Mouse (Mus musculus): ENCODE measurements at regions not wholly inside any gene's neighbourhood (a gene's known extent, or its start where the extent isn't known, plus 50 kb on each side); places are given as distances from the start of the nearest gene placed in this dataset.

DNA sequence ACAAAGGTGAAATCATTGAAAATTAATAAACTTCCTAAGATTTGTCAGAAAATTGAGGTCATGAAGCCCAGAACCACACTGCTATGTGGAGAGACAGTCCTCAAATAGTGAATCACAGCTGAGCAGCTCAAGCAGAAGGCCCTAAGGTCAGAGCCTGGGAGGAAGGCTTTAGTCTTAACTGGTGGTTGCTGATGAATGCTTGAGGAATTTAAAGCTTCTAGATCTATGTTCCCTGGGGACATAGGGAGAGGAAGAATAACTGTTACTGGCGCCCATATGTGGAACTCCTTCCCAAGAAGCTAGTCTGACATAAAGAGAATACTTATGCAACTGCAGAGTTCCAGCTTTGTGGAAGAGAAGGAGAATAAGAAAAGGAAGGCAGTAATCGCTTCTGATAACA is 919.5 kb downstream of the D3Ertd751e start:
- ATAC-seq (ENCODE audit: low FRiP score) (no peak), DNase-seq (ENCODE audit: low spot score, missing footprints) (no peak)
- Histone ChIP-seq H3K4me2 (no peak overlapping the region), H3K4me3 (ENCODE audit: low read depth, low read length) (no peak overlapping the region), H3K9ac (ENCODE audit: low read length) (no peak overlapping the region), H3K27me3 (ENCODE audit: control insufficient read depth, insufficient read depth, low read length) (no peaks in the 10 kb centered on the region), H3K27ac (ENCODE audit: low read depth, low read length) (no peak overlapping the region), H3K36me3 (ENCODE audit: control insufficient read depth, insufficient read depth, low read length) (no peaks in the 10 kb centered on the region), H3K4me1 (ENCODE audit: control insufficient read depth, insufficient read depth, low read length) (no peaks in the 10 kb centered on the region), H3K9me3 (ENCODE audit: control insufficient read depth, low read length) (no peaks in the 10 kb centered on the region)
- 86% methylated on average over 2 of the region's 2 CpGs for WGBS

DNA sequence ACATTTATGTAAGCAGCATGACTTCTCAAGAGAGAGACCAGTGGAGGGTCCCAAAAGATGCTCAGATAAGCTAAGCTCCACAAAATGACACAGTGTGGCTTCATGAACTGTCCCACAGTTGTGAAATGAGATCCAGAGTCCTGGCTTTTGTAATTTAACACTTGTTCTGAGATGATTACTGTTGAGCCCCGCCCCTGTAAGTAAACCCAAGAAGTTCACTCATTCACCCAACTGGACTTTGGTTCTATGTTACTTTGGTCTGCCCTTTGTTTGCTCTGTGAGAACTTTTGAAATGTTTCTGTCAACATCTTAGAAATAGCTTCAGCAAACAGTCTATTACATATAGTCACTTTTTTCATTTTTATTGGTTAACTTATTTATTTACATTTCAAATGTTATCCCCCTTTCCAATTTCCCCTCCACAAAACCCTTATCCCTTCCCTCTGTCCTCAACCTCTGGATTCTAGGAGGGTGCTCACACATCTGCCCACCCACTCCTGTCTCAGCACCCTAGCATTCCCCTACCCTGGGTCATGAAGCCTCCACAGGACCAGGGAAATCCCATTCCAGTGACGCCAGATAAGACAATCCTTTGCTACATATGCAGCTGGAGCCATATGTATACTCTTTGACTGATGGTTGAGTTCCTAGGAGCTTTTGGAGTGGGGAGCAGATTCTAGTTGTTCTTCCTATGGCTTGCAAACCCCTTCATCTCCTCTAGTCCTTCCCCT is 934.4 kb downstream of the D3Ertd751e start:
- DNase-seq (ENCODE audit: low spot score, missing footprints), result no peak
- Histone ChIP-seq H3K4me2 (no peak overlapping the region), H3K9me3 (ENCODE audit: control insufficient read depth, low read length) (no peaks in the 10 kb centered on the region), H3K27me3 (ENCODE audit: control insufficient read depth, insufficient read depth, low read length) (no peaks in the 10 kb centered on the region), H3K9ac (ENCODE audit: low read length) (no peak overlapping the region), H3K27ac (ENCODE audit: low read depth, low read length) (no peak overlapping the region), H3K4me1 (ENCODE audit: control insufficient read depth, insufficient read depth, low read length) (no peaks in the 10 kb centered on the region), H3K36me3 (ENCODE audit: control insufficient read depth, insufficient read depth, low read length) (no peaks in the 10 kb centered on the region), H3K4me3 (ENCODE audit: low read depth, low read length) (no peak overlapping the region)
- 77% methylated on average over 2 of the region's 2 CpGs for WGBS
- ATAC-seq (ENCODE audit: low FRiP score), result no peak

DNA sequence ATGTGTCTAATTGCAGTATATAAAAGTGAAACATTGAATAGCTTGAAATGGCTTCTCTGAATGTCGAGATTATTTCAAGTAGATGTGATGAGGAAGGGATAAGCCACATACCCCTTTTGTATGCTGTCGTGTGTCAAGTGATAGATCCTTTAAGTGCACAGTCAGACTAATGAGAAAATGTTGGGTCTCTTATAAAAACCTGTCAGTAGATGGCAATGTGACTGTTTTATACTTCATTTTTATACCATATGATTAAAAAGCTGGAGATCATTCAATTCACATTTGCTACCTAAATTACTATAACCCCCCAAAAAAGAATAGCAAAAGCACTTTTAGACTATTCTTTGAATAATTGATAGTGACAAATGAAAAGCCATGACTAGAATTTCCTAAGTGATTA is 952.3 kb downstream of the D3Ertd751e start:
- DNase-seq (ENCODE audit: low spot score, missing footprints), result no peak
- Histone ChIP-seq H3K27ac (ENCODE audit: low read depth, low read length) (no peak overlapping the region), H3K4me2 (no peak overlapping the region), H3K9ac (ENCODE audit: low read length) (no peak overlapping the region), H3K36me3 (ENCODE audit: control insufficient read depth, insufficient read depth, low read length) (no peaks in the 10 kb centered on the region), H3K4me1 (ENCODE audit: control insufficient read depth, insufficient read depth, low read length) (no peaks in the 10 kb centered on the region), H3K27me3 (ENCODE audit: control insufficient read depth, insufficient read depth, low read length) (no peaks in the 10 kb centered on the region), H3K4me3 (ENCODE audit: low read depth, low read length) (no peak overlapping the region), H3K9me3 (ENCODE audit: control insufficient read depth, low read length) (no peaks in the 10 kb centered on the region)
- ATAC-seq (ENCODE audit: low FRiP score), result no peak
- WGBS, result 70% methylated on average over 2 of the region's 2 CpGs

DNA sequence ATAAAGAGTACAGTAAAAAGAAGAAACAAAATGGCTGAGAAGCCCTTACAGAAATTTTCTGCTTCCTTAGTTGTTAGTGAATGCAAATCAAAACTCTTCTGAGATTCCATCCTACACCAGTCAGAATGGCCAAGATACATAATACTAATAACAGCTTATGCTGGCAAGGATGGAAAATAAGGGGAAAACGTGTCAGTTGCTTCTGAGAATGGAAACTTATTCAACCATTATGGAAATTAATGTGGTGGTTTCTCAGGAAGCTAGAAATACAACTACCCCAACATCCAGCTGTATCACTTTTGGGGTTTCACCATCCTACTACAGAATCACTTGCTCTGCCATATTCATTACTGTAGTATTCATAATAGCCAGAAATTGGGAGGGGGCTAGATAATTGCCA is 996.5 kb downstream of the D3Ertd751e start:
- no peaks in the 10 kb centered on the region for H3K36me3 ChIP-seq (ENCODE audit: control insufficient read depth, insufficient read depth, low read length)
- WGBS, result 25% methylated on average over 1 of the region's 1 CpGs
- no peaks in the 10 kb centered on the region for H3K4me1 ChIP-seq (ENCODE audit: control insufficient read depth, insufficient read depth, low read length)
- H3K9ac ChIP-seq (ENCODE audit: low read length), result no peak overlapping the region
- H3K9me3 ChIP-seq (ENCODE audit: control insufficient read depth, low read length), result no peaks in the 10 kb centered on the region
- H3K4me3 ChIP-seq (ENCODE audit: low read depth, low read length), result no peak overlapping the region
- no peak overlapping the region for H3K4me2 ChIP-seq
- DNase-seq (ENCODE audit: low spot score, missing footprints) (no peak), ATAC-seq (ENCODE audit: low FRiP score) (no peak)
- H3K27me3 ChIP-seq (ENCODE audit: control insufficient read depth, insufficient read depth, low read length), result no peaks in the 10 kb centered on the region
- no peak overlapping the region for H3K27ac ChIP-seq (ENCODE audit: low read depth, low read length)

DNA sequence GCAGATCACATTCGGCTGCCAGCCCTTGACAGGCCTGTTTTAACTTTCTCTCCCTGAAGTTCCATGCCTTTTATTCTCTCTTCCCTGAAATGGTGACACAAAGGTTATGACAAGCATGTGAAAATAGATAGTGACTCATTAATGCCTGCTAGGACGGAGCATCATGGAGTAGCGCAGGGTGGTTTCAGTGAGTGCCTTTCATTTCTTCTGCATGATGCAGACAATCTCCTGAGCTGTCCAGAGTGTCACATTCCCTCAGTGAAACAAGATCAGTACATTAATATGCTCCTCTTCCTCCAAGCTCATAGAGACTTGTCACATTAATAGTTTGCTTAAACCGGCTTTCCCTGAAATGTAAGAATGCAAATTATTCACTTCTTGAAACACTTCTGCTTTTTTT is 1010.7 kb downstream of the D3Ertd751e start:
- no peak overlapping the region for H3K9ac ChIP-seq (ENCODE audit: low read length)
- WGBS, result 77% methylated on average over 4 of the region's 4 CpGs
- no peak overlapping the region for H3K4me3 ChIP-seq (ENCODE audit: low read depth, low read length)

DNA sequence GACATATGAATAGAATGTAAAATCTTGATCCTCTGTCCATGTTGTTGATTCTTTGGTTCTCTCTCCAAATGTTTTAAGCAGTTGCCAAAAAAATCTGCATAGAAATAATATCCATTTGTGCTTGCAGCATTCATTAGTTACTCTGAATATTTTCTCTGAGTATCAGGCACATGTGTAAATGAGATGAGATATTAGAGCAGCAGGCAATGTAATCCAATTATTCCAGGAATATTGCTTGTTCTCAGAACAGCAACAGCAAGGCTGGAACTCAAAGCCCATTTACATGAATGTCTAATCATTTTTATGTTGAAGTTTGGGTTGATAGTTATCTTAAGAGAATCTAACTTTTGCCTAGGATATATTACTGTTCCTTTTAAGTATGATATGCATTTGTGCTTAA is 1014.9 kb downstream of the D3Ertd751e start:
- H3K4me2 ChIP-seq, result no peak overlapping the region
- H3K4me1 ChIP-seq (ENCODE audit: control insufficient read depth, insufficient read depth, low read length), result no peaks in the 10 kb centered on the region
- no peak overlapping the region for H3K27ac ChIP-seq (ENCODE audit: low read depth, low read length)
- no peak for DNase-seq (ENCODE audit: low spot score, missing footprints)
- H3K36me3 ChIP-seq (ENCODE audit: control insufficient read depth, insufficient read depth, low read length), result no peaks in the 10 kb centered on the region
- H3K9me3 ChIP-seq (ENCODE audit: control insufficient read depth, low read length), result no peaks in the 10 kb centered on the region
- H3K27me3 ChIP-seq (ENCODE audit: control insufficient read depth, insufficient read depth, low read length), result no peaks in the 10 kb centered on the region
- no peak overlapping the region for H3K9ac ChIP-seq (ENCODE audit: low read length)
- ATAC-seq (ENCODE audit: low FRiP score), result no peak
- no peak overlapping the region for H3K4me3 ChIP-seq (ENCODE audit: low read depth, low read length)

More for the DNA sequence above, 1010.7 kb downstream of the D3Ertd751e start:
- no peaks in the 10 kb centered on the region for H3K9me3 ChIP-seq (ENCODE audit: control insufficient read depth, low read length)
- H3K4me2 ChIP-seq, result no peak overlapping the region
- ATAC-seq (ENCODE audit: low FRiP score), result no peak
- no peaks in the 10 kb centered on the region for H3K4me1 ChIP-seq (ENCODE audit: control insufficient read depth, insufficient read depth, low read length)
- no peak for DNase-seq (ENCODE audit: low spot score, missing footprints)
- no peaks in the 10 kb centered on the region for H3K36me3 ChIP-seq (ENCODE audit: control insufficient read depth, insufficient read depth, low read length)
- H3K27me3 ChIP-seq (ENCODE audit: control insufficient read depth, insufficient read depth, low read length), result no peaks in the 10 kb centered on the region
- H3K27ac ChIP-seq (ENCODE audit: low read depth, low read length), result no peak overlapping the region

DNA sequence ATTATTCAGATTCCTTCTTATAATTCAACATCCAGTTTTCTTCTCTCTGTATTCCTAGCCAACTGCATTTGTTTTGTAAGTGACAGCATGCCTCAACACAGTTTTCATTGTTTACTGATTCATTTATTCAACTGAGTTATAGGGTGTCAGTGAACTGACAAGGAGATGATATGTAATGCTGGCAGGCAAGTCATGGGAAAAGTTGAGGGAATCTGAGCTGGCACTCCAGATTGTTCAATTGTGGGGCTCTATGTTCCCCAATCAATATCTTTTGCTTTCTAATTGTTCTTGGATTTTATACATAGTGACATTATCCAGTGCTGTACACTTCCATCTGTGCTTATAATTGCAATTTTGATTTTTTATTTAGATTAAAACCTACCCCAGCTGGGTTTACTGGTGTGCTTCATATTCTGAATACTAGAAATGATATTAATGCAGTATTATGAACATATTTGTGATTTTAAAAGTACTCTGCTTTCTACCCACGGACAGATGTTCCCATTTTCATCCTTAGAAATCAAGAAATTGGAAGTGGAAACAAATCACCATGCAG is 1015.5 kb downstream of the D3Ertd751e start:
- 45% methylated on average over 1 of the region's 1 CpGs for WGBS

DNA sequence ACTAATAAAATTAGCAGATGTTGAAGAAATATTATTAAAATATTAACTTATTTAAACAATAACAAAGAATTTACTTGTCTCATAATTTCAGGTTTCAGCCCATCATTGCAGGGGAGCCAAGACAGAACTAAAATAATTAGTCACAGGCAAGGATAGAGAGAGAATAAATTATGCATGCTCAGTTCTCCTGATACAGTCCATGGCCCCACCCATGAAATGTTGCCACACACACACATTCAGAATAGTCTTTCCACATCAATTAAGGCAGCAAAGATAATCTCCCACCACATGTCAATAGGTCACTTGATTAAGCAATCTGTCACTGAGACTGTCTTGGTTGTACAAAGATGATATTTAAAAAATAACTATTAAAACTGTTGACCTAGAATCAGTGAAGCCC is 1019.8 kb downstream of the D3Ertd751e start:
- Histone ChIP-seq H3K9ac (ENCODE audit: low read length) (no peak overlapping the region), H3K27ac (ENCODE audit: low read depth, low read length) (no peak overlapping the region), H3K4me1 (ENCODE audit: control insufficient read depth, insufficient read depth, low read length) (no peaks in the 10 kb centered on the region), H3K27me3 (ENCODE audit: control insufficient read depth, insufficient read depth, low read length) (no peaks in the 10 kb centered on the region), H3K9me3 (ENCODE audit: control insufficient read depth, low read length) (no peaks in the 10 kb centered on the region), H3K36me3 (ENCODE audit: control insufficient read depth, insufficient read depth, low read length) (no peaks in the 10 kb centered on the region), H3K4me2 (no peak overlapping the region), H3K4me3 (ENCODE audit: low read depth, low read length) (no peak overlapping the region)
- DNase-seq (ENCODE audit: low spot score, missing footprints) (no peak), ATAC-seq (ENCODE audit: low FRiP score) (peak; percentile 52; the same call in 1 of the 2 replicates)

More for the DNA sequence above, 1015.5 kb downstream of the D3Ertd751e start:
- Histone ChIP-seq H3K27me3 (ENCODE audit: control insufficient read depth, insufficient read depth, low read length) (no peaks in the 10 kb centered on the region), H3K4me3 (ENCODE audit: low read depth, low read length) (no peak overlapping the region), H3K9me3 (ENCODE audit: control insufficient read depth, low read length) (no peaks in the 10 kb centered on the region), H3K27ac (ENCODE audit: low read depth, low read length) (no peak overlapping the region), H3K4me1 (ENCODE audit: control insufficient read depth, insufficient read depth, low read length) (no peaks in the 10 kb centered on the region), H3K9ac (ENCODE audit: low read length) (no peak overlapping the region), H3K4me2 (no peak overlapping the region), H3K36me3 (ENCODE audit: control insufficient read depth, insufficient read depth, low read length) (no peaks in the 10 kb centered on the region)
- DNase-seq (ENCODE audit: low spot score, missing footprints), result no peak
- ATAC-seq (ENCODE audit: low FRiP score), result no peak

DNA sequence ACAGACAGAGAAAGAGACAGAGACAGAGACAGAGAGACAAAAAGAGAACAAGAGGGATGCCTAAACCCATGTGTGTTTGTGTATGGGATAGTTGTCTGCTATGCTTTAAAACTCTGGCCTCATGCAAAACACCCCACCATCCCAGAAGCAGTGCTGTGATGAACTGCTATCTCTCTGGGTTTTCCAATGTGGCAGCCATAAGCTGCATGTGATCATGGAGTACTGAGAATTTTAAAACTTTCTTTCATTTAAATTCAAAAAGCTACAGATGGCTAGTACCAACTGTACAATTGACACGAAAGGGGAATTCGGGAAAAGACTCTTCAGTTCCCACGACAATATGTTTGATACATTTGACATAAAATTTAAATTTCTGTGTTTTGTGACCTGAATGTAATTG is 1041.1 kb downstream of the D3Ertd751e start:
- DNase-seq (ENCODE audit: low spot score, missing footprints), result no peak
- Histone ChIP-seq H3K9ac (ENCODE audit: low read length) (no peak overlapping the region), H3K36me3 (ENCODE audit: control insufficient read depth, insufficient read depth, low read length) (no peaks in the 10 kb centered on the region), H3K4me1 (ENCODE audit: control insufficient read depth, insufficient read depth, low read length) (no peaks in the 10 kb centered on the region), H3K4me2 (no peak overlapping the region), H3K27me3 (ENCODE audit: control insufficient read depth, insufficient read depth, low read length) (no peaks in the 10 kb centered on the region), H3K4me3 (ENCODE audit: low read depth, low read length) (no peak overlapping the region), H3K27ac (ENCODE audit: low read depth, low read length) (no peak overlapping the region), H3K9me3 (ENCODE audit: control insufficient read depth, low read length) (no peaks in the 10 kb centered on the region)
- whole genome bisulfite sequencing, result 91% methylated on average over 3 of the region's 3 CpGs
- no peak for ATAC-seq (ENCODE audit: low FRiP score)

All from midbrain, embryonic 11.5 days (tissue).